Mouse (Mus musculus): ENCODE results near the gene Myf6. TPM values are rescaled to one million over a fixed set of nuclear protein-coding genes. Genes with fewer than 3 reads are reported as not detected.

Myf6 gene
- polyA plus RNA-seq (2016; fragmentation: Nextera tagmentation; extraction: Ambion mirVana) = 0.18 TPM in 1 of 2 replicates, not detected in the other

DNA sequence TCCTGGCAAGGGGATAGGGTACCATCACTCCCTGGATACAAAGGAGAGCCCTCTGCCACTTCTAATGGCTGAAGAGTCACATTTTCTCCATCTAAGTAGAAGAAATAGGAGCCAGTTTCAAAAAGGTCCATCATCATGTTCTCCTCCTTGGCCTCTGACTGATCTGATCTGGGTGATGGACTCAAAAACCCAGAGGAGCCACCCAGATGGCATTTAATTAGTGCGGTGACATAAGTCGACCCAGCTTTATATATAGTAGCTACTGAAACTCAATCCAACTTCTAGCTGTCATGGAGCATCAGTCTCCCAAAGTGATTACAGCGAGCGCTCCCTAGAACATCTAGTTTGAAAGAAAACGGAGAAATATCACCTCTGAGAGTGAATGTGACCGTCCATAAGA, at the start of gene Myf6:
Gene Myf6 (minus strand): TSS at position 170 of the 400 bp plus-strand sequence.
- WGBS = 82% methylated on average over 6 of the region's 6 CpGs
- no peak within 1 kb of the TSS for H3K9ac ChIP-seq
- 0 out of 2 replicates have a peak, but pooled peaks cover 7% of the 10 kb centered on the region for H3K27me3 ChIP-seq
- H3K4me2 ChIP-seq (replicated peaks) = peak within 1 kb of the TSS; percentile 45
- no peak within 1 kb of the TSS for H3K27ac ChIP-seq
- H3K9me3 ChIP-seq (replicated peaks) = no peaks in the 10 kb centered on the region
- H3K36me3 ChIP-seq = no peaks in the 10 kb centered on the region
- H3K4me3 ChIP-seq = no peak within 1 kb of the TSS
- no peak for ATAC-seq (ENCODE audit: low FRiP score)
- H3K4me1 ChIP-seq = no peaks in the 10 kb centered on the region

- 51% methylated on average over 1 of the region's 1 CpGs for WGBS
- Histone ChIP-seq H3K9ac (no peak overlapping the region), H3K4me2 (replicated peaks) (no peak overlapping the region), H3K4me1 (no peaks in the 10 kb centered on the region), H3K27ac (no peak overlapping the region), H3K36me3 (no peaks in the 10 kb centered on the region), H3K4me3 (no peak overlapping the region), H3K27me3 (no peaks in the 10 kb centered on the region), H3K9me3 (replicated peaks) (no peaks in the 10 kb centered on the region)
- ATAC-seq (ENCODE audit: low FRiP score) = no peak
Measured at GRCm38 (mm10) chr10:107543026-107543425, 48.5 kb upstream of the Myf6 start.

DNA sequence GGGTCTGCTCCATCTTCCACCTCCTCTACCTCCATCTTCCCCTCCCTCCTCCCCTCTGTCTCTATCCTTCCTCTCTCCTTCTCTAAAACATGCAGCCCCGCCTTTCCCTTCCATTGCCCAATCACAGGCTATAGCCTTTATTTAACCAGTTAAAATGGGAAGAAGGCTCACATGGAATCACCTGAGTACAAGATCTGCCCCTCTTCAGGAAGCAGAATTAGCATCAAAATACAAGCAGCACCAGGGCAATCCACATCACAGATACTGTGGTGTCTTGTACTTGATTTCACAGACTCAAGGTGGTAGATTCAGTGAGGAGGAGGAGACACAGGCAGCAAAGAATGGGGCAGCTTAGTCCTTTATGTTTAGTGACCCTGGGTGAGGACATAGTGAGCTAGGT, 34.2 kb upstream of the Myf6 start:
- Histone ChIP-seq H3K9me3 (replicated peaks) (no peaks in the 10 kb centered on the region), H3K4me2 (replicated peaks) (no peak overlapping the region), H3K27me3 (no peaks in the 10 kb centered on the region), H3K36me3 (no peaks in the 10 kb centered on the region), H3K4me1 (no peaks in the 10 kb centered on the region), H3K4me3 (no peak overlapping the region), H3K27ac (no peak overlapping the region), H3K9ac (no peak overlapping the region)
- no peak for ATAC-seq (ENCODE audit: low FRiP score)
- 79% methylated on average over 1 of the region's 1 CpGs for WGBS

DNA sequence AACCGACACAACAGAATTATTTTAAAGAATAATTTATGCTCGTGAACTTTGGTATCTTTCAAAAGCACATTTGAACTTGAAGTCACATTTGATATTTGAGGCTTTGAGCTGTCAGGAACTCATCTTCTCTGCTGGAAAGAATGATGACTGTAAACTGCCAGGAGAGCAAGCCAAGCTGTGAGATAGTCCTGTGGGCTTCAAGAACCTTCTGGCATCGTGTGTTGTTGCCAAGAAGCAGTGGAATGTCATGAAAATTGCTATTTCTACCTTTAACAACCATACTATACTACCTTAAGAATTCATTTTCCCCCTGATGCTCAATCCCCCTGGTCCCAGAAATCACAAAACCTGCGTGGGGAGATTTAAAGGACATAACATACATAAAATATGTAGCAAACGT, 24.7 kb upstream of the Myf6 start:
- Histone ChIP-seq H3K36me3 (no peaks in the 10 kb centered on the region), H3K27me3 (no peaks in the 10 kb centered on the region), H3K4me1 (no peaks in the 10 kb centered on the region), H3K9me3 (replicated peaks) (no peaks in the 10 kb centered on the region), H3K9ac (no peak overlapping the region), H3K27ac (no peak overlapping the region), H3K4me2 (replicated peaks) (no peak overlapping the region), H3K4me3 (no peak overlapping the region)
- ATAC-seq (ENCODE audit: low FRiP score) = no peak
- 77% methylated on average over 5 of the region's 5 CpGs for WGBS

- Histone ChIP-seq H3K4me2 (replicated peaks) (no peak overlapping the region), H3K9me3 (replicated peaks) (no peaks in the 10 kb centered on the region), H3K27ac (no peak overlapping the region), H3K36me3 (no peaks in the 10 kb centered on the region), H3K9ac (no peak overlapping the region), H3K4me3 (no peak overlapping the region), H3K27me3 (no peaks in the 10 kb centered on the region), H3K4me1 (no peaks in the 10 kb centered on the region)
- 82% methylated on average over 7 of the region's 7 CpGs for WGBS
- ATAC-seq (ENCODE audit: low FRiP score) = no peak
Measured at GRCm38 (mm10) chr10:107516641-107517040, 22.1 kb upstream of the Myf6 start.

DNA sequence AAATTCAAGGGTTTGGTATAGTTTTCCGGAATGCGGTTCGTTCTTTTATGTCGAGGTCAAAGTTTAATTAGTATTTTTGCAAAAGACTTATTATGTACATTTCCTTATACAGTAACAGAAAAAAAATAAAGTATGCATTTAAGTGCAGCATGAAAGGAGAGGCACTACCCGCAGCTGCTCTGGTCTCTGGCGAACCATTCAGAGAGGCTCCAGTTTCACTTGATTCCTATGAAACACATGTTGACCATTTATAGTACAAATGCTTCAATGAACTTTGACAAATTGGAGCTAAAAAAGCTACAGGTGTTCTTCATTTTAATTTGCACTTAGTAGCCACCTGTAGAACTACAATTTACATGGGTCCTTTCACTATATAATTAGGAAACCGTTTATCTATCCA, 20.2 kb upstream of the Myf6 start:
- Histone ChIP-seq H3K4me2 (replicated peaks) (no peak overlapping the region), H3K4me1 (no peaks in the 10 kb centered on the region), H3K27me3 (no peaks in the 10 kb centered on the region), H3K27ac (no peak overlapping the region), H3K9me3 (replicated peaks) (no peaks in the 10 kb centered on the region), H3K36me3 (no peaks in the 10 kb centered on the region), H3K9ac (no peak overlapping the region), H3K4me3 (no peak overlapping the region)
- WGBS = 80% methylated on average over 7 of the region's 7 CpGs
- ATAC-seq (ENCODE audit: low FRiP score) = no peak

DNA sequence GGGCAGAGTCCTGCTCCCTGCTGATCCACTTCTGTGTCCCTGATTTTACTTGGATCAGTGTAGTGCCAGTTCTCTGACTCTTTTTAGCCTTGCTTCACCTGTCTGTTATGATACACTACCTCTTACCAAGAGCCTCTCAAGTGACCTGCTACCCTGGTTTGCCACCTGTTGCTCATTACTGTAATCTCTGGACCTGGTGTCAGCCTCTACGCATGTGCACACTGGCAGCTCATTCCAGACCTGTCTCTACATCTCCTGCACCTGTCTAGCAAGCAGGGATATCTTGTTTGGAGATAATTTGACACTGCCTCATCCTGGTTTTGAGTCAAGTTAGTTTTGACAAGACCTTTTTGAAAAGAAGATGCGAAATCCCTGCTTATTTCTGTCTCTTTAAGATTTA, 11.9 kb upstream of the Myf6 start:
- H3K9me3 ChIP-seq (replicated peaks) = no peaks in the 10 kb centered on the region
- WGBS = 88% methylated on average over 2 of the region's 2 CpGs
- ATAC-seq (ENCODE audit: low FRiP score) = no peak

GRCm38 (mm10) chr10:107503430-107503829, 8.9 kb upstream of the Myf6 start:
- no peak for ATAC-seq (ENCODE audit: low FRiP score)
- Histone ChIP-seq H3K4me1 (no peaks in the 10 kb centered on the region), H3K4me3 (no peak overlapping the region), H3K27me3 (no peaks in the 10 kb centered on the region), H3K9me3 (replicated peaks) (no peaks in the 10 kb centered on the region), H3K9ac (no peak overlapping the region), H3K36me3 (no peaks in the 10 kb centered on the region), H3K27ac (no peak overlapping the region), H3K4me2 (replicated peaks) (no peak overlapping the region)
- WGBS = 79% methylated on average over 4 of the region's 4 CpGs

More for the DNA sequence above, 11.9 kb upstream of the Myf6 start:
- Histone ChIP-seq H3K4me2 (replicated peaks) (no peak overlapping the region), H3K27ac (no peak overlapping the region), H3K4me1 (no peaks in the 10 kb centered on the region), H3K4me3 (no peak overlapping the region), H3K27me3 (no peaks in the 10 kb centered on the region), H3K36me3 (no peaks in the 10 kb centered on the region), H3K9ac (no peak overlapping the region)

DNA sequence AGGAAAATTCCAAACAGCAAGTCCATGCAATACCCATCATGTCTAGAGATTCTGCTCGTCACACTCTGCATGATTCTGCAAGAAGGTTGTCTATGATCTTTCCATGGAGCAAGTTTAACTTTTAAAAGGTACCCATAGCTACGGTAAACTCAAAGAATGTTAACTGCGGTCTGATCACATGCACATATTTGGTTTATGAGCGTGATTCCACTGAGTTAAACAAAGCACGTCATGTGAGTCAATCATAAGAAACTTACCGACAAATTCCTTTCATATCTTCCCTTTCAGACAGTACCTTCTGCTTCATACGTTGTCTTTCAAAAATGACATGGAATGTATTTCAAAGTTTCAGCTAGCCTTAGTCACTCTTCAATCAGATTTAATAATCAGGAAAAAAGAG, 7.7 kb upstream of the Myf6 start:
- no peak for ATAC-seq (ENCODE audit: low FRiP score)
- H3K27ac ChIP-seq = no peak overlapping the region
- 90% methylated on average over 7 of the region's 7 CpGs for WGBS
- H3K27me3 ChIP-seq = no peaks in the 10 kb centered on the region
- no peaks in the 10 kb centered on the region for H3K9me3 ChIP-seq (replicated peaks)
- H3K4me3 ChIP-seq = no peak overlapping the region
- no peak overlapping the region for H3K9ac ChIP-seq
- H3K4me1 ChIP-seq = no peaks in the 10 kb centered on the region
- H3K36me3 ChIP-seq = no peaks in the 10 kb centered on the region
- H3K4me2 ChIP-seq (replicated peaks) = no peak overlapping the region

- H3K27me3 ChIP-seq = no peaks in the 10 kb centered on the region
- H3K9ac ChIP-seq = no peak overlapping the region
- no peak overlapping the region for H3K4me3 ChIP-seq
- H3K9me3 ChIP-seq (replicated peaks) = no peaks in the 10 kb centered on the region
- no peak overlapping the region for H3K4me2 ChIP-seq (replicated peaks)
- no peaks in the 10 kb centered on the region for H3K36me3 ChIP-seq
- 94% methylated on average over 7 of the region's 7 CpGs for WGBS
- H3K27ac ChIP-seq = no peak overlapping the region
- no peak for ATAC-seq (ENCODE audit: low FRiP score)
- H3K4me1 ChIP-seq = no peaks in the 10 kb centered on the region
Measured at GRCm38 (mm10) chr10:107499656-107500055, 5.1 kb upstream of the Myf6 start.

DNA sequence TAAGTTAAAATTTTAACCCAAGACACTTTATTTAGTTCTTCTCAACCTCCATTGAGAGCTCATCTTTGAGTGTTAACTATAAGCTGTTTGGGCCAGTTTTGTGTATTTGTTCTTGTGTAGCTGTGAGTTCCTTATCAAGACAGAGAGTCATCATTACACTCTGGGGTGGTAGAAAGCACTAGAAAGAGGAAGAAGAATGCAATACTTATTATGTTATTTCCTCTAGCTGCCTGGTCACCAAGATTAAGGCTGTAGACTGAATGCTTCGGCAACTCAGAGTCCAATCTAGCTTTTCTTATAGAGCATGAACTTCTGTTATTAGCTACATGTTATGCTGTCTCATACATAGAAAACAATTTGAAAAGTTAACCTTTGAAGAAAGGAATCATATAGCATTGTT, 1.9 kb upstream of the Myf6 start:
- H3K27me3 ChIP-seq = 0 out of 2 replicates have a peak, but pooled peaks cover 7% of the 10 kb centered on the region
- H3K4me3 ChIP-seq = no peak overlapping the region
- ATAC-seq (ENCODE audit: low FRiP score) = no peak
- H3K27ac ChIP-seq = no peak overlapping the region
- no peaks in the 10 kb centered on the region for H3K36me3 ChIP-seq
- no peaks in the 10 kb centered on the region for H3K9me3 ChIP-seq (replicated peaks)
- H3K4me1 ChIP-seq = no peaks in the 10 kb centered on the region
- no peak overlapping the region for H3K4me2 ChIP-seq (replicated peaks)
- H3K9ac ChIP-seq = no peak overlapping the region
- 91% methylated on average over 1 of the region's 1 CpGs for WGBS

GRCm38 (mm10) chr10:107493580-107494474, 710 bp downstream of the Myf6 start:
- WGBS = 49% methylated on average over 20 of the region's 20 CpGs
- Histone ChIP-seq H3K36me3 (no peaks in the 10 kb centered on the region), H3K9ac (no peak overlapping the region), H3K27me3 (0 out of 2 replicates have a peak, but pooled peaks cover 7% of the 10 kb centered on the region), H3K9me3 (replicated peaks) (no peaks in the 10 kb centered on the region), H3K4me1 (no peaks in the 10 kb centered on the region), H3K4me3 (no peak overlapping the region; the same call in 1 of the 2 replicates), H3K27ac (no peak overlapping the region), H3K4me2 (replicated peaks) (peak overlapping the region; percentile 45)
- peak; percentile 68 for ATAC-seq (ENCODE audit: low FRiP score)

Measured in hindbrain, embryonic 12.5 days (tissue).